Mouse (Mus musculus): ENCODE measurements around the gene Serpinc1. TPM values are rescaled to one million over a fixed set of nuclear protein-coding genes. Genes with fewer than 3 reads are reported as not detected.

The Serpinc1 gene
- total RNA-seq, 2 experiments from 2014 or later, result 0.26 to 0.34 TPM

- no peak for DNase-seq (ENCODE audit: low spot score)
- intact Hi-C loops (cut with DNase I), result no loop called here
These were observed 60.8 kb downstream of the Serpinc1 start for GRCm38 (mm10) chr1:161038968-161039721.

GRCm38 (mm10) chr1:161039741-161040425 is 61.5 kb downstream of the Serpinc1 start:
- DNase-seq (ENCODE audit: low spot score), result no peak
- intact Hi-C loops (cut with DNase I), result no loop called here

GRCm38 (mm10) chr1:161040426-161040770 is 62.0 kb downstream of the Serpinc1 start:
- intact Hi-C loops (cut with DNase I), result no loop called here
- DNase-seq (ENCODE audit: low spot score), result no peak

- intact Hi-C loops (cut with DNase I), result no loop called here
- no peak for DNase-seq (ENCODE audit: low spot score)
These were observed 62.5 kb downstream of the Serpinc1 start for GRCm38 (mm10) chr1:161040855-161041254.

- intact Hi-C loops (cut with DNase I), result no loop called here
- no peak for DNase-seq (ENCODE audit: low spot score)
These were observed 63.1 kb downstream of the Serpinc1 start for GRCm38 (mm10) chr1:161041261-161042020.

GRCm38 (mm10) chr1:161046972-161047371 is 68.6 kb downstream of the Serpinc1 start:
- DNase-seq (ENCODE audit: low spot score), result no peak
- intact Hi-C loops (cut with DNase I), result no loop called here

Other genes starting within 250 kb of the Serpinc1 start
- 10 to 100 TPM; 73.7 to 84.1 TPM for gene Rabgap1l, start 185.4 kb upstream of the Serpinc1 start, total RNA-seq (2021)
- gene Rc3h1, start 72.2 kb upstream of the Serpinc1 start, total RNA-seq (2021), result 10 to 100 TPM; 39.5 to 49.1 TPM
- gene Zbtb37, start 56.3 kb downstream of the Serpinc1 start, total RNA-seq (2021), result 10 to 100 TPM; 10.3 to 12.0 TPM
- gene Dars2, start 92.1 kb downstream of the Serpinc1 start, total RNA-seq (2021), result 10 to 100 TPM; 22.1 to 22.3 TPM
- gene Cenpl, start 92.1 kb downstream of the Serpinc1 start, total RNA-seq (2021), result 1 to 10 TPM in 1 of 2 experiments, under 1 TPM in 1; 0.94 to 1.1 TPM
- 10 to 100 TPM; 11.4 to 11.5 TPM for gene Klhl20, start 152.9 kb downstream of the Serpinc1 start, total RNA-seq (2021)
- 1 to 10 TPM; 1.4 to 1.8 TPM for gene Ankrd45, start 164.1 kb downstream of the Serpinc1 start, total RNA-seq (2021)
- gene Tex50, start 180.7 kb downstream of the Serpinc1 start, total RNA-seq (2021), result not detected

All from heart, postnatal 25 days (tissue).